Mouse (Mus musculus): ENCODE measurements around the gene Lime1.

Lime1 gene

DNA sequence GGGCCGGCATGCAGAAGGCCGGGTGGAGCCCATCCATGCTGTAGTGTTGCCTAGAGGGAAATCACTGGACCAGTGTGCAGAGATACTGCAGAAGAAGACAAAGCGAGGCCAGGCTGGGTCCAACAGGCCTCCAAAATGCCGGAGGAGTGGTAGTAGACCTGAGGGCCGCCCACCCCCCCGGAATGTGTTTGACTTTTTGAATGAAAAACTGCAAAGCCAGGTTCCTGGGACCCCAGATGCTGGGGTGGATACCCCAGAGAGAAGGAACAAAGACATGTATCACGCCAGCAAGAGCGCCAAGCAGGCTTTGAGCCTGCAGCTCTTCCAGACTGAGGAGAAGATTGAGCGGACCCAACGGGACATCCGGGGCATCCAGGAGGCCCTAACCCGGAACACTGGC lies at the start of gene Lime1:
Lime1 (plus strand) TSS at position 301 of the 400 bp plus-strand sequence.
- no peak for DNase-seq

DNA sequence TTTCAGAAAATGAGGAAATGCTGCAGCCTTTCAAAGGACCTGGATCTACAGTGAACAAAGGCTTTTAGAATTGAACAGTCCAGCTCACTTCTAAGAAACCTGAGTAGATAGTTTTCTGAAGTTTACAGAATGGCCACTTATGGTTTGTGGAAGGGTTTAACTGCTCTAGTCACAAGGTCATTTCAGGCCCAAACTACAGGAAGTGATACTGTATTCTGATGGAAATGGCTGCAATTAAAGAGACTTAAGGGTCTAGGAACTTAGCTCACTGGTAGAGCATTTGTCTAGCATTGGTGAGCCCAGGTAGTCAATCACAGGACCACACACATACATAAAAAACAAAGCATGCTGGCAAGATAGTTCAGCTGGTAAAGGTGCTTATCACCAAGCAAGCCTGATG lies 47.3 kb upstream of the Lime1 start:
- DNase-seq: no peak

DNA sequence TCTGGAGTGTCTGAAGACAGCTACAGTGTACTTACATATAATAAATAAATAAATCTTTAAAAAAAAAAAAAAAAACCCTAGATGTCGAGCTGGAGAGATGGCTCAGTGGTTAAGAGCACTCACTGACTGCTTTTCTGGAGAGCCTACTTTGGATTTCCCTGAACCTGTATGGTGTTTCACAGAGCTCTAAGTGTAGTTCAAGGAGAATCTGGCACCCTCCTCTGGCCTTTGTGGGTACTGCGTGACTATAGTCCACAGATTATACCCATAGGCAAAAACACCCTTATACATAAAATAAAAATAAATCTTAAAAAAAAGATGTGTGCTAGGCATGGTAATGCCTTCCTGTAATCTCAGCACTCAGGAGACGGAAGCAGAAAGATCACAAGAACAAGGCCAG lies 45.9 kb upstream of the Lime1 start:
- DNase-seq: peak in 1 of 2 experiments; percentile 38

GRCm38 (mm10) chr2:181340426-181340825 lies 39.5 kb upstream of the Lime1 start:
- no peak for DNase-seq

DNA sequence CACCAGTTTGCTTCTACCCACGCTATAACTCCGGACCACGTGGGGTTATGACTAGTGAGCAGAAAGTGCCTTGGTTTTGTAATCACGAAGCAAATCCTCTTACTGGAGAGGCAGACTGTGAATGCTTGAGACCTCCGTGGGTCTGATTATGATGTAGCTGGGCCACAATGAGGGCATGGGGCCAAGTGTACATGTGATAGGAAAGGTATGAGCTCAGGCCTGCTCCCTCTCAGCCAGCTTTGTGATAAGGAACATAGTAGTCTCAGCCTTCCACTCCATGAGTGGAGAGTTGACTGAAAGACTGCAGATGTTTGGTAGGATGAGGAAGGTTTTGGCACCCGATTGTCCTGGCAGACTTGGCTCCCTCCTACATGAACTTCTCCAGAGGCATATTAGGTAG lies 37.1 kb upstream of the Lime1 start:
- no peak for DNase-seq

GRCm38 (mm10) chr2:181356780-181357179 lies 23.1 kb upstream of the Lime1 start:
- DNase-seq: no peak

DNA sequence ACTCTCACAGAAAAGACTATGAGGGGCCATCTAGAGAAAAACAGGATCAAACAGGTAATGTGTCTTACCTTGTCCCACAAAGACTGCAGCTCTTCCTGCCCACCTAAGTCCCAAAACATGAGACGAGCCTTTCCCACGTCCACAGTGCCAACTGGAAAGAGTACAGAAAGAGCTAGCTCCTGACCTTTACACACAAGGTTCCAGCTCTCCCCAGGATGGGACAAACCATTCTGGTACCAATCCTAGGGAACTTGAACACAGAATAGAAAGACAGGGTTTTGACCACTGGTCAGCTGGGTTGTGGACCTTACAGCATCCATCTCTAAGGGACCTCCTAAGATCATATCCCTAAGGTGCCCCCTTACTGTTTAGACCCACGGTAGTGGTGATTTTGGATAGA lies 15.9 kb upstream of the Lime1 start:
- DNase-seq: no peak

DNA sequence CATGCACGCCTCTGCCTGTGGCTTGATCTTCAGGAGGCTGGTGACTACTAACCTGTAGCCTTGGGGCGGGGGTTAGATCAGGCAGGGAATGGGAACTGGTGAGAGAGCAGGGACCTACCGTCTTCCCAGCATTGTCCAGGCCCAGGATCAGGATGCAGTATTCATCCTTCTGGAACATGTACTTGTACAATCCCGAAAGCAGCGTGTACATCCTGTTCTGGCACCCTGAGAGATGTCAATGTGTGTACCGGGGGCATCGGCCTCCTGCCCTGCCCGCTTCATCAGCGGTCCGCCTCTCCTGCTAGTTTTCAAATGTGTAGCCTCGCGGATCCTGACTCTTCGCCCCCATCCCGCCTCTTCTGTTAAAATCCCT lies 15.4 kb upstream of the Lime1 start:
- no peak for DNase-seq

DNA sequence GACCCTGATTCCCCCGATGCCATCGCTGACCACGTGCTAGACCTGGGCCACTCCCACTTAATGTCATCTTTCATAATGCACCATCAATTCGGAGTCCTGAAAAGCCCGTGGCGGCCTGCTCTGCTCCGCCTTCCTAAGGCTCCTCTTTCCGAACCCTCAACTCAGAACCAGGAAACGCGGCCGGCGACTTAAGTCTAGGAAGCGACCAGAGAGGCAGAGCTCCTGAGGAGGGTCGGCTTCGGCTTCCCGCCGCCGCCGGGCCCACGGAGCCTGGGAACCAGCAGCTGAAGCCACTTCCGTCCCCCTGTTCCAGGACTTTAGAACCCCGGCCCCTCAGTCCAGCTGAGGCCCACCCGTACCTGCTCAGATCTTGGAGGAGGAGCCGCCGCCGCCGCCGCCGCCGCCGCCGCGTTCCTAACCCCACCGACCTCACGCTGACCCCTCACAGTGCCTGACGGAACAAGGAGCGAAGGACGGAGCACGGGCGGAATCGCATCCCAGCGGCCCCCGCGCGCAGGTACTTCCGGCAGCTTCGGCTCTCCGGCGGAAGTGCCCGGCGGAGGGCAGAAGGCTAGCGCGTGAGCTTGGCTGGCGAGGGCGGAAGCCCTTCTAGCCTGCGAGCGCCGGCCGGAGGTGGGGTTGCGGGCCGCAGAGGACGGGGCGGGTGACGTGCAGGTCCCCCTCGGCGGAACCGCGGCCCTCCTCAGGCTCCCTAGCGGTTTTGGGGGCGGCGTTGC lies 14.8 kb upstream of the Lime1 start, which contains the start of the genes Zgpat and Arfrp1:
Zgpat (plus strand) TSS at position 69 of the 737 bp plus-strand sequence.
Arfrp1 (minus strand) TSS at position 545 of the 737 bp plus-strand sequence.
- peak; percentile 78 to 80 for DNase-seq

DNA sequence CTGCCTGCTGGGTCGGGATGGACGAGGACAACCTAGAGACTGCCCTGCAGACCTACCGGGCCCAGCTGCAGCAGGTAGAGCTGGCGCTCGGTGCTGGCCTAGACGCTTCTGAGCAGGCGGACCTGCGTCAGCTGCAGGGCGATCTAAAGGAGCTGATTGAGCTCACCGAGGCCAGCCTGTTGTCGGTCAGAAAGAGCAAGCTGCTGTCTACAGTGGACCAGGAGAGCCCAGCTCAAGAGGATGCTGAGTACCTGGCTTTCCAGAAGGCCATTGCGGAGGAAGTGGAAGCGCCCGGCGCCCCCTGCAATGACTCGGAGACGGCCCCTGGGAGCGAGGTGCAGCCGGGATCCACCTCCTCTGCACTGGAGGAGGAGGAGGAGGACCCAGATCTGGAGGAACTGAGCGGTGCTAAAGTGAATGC lies 14.2 kb upstream of the Lime1 start:
- peak; percentile 21 to 32 for DNase-seq

GRCm38 (mm10) chr2:181370001-181370400 lies 9.9 kb upstream of the Lime1 start:
- DNase-seq: no peak

GRCm38 (mm10) chr2:181375787-181376186 lies 4.1 kb upstream of the Lime1 start:
- DNase-seq: no peak

DNA sequence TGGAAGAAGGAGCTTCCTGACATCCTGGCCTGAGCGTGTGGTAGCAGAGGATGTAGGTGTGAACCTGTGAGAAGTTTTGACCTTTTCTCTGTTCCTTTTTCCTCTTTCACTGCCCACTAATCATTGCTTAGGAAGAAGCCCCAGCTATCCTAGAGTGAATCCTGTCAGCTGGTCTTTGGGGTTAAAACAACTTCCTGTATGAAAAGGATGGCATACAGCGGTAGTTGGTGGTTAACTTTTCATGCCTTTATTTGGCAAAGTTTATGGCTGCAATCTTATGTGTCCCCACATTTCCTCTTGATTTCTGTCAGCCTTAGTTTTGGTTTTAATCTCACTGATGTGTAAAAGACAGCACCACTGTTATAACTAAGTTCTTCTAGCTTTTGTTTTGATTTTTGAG lies 2.6 kb upstream of the Lime1 start:
- DNase-seq: no peak

GRCm38 (mm10) chr2:181378701-181379100 lies 1.2 kb upstream of the Lime1 start:
- no peak for DNase-seq

DNA sequence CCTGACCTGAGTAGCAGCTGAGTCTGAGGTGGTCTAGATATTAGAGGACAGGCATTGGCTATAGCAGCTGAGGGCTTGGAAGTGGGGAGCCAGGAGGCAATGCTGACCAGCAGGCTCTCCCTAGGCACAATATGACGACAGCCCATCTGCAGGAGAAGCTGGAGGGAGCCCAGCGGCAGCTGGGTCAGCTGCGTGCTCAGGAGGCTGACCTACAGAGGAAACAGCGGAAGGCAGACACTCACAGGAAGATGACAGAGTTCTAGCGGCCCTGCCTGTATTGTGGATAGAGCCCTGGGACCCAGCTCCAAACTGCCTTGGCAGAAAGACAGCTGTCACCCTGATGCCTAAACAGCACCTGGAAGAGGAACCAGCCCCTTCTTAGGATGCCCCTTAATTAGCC lies 373 bp downstream of the Lime1 start:
- DNase-seq: no peak

DNA sequence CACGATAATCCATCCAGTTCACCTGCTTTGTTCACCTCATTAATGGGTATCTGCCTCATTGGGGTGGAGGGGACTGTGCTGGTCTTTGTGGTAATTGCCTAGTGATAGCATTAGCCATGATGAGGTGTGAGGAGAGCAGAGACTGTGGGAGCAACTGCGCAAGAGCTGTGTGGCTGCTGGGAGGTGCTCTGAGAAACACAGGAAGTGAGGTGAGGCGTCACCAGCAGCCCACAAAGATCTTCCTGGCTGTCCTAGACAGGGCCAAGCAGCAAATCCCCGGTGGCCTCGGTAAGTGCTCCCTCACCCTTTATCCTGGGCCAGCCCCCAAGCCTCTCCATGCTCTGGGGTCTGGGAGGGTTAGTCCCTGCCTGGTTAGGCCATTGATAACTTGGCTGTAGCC lies 1.2 kb downstream of the Lime1 start:
- peak in 1 of 2 experiments; percentile 29 for DNase-seq

DNA sequence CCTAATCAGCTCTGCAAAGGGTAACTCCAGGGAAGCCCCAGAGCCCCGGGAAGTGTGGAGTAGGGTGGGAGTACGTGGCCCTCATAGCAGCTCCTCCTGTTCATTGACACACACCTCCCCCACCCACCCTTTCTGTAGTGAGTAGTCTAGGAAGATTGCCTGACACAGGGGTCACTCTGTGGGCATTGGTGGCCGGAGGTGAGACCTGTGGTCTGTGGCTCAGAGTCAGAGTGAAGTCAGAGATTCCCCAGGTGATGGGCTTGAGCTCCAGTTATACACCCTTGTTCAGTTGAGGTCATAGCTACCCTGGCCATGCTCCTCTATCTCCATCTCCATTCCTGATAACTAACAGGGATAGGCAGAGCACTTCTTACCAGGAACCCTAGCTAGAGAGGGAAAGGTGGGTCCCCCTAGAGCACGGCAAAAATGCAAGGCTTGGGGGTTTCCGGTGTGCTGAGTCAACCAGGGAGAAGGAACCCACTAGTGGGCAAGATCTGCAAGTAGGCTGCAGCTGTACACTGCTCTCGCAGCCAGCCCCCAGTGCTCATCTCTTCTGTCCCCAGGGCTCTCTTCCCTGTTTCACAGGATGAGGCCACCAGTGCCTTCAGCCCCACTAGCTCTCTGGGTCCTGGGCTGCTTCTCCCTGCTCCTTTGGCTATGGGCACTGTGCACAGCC lies 1.9 kb downstream of the Lime1 start:
- no peak for DNase-seq

- DNase-seq: no peak
Observed at GRCm38 (mm10) chr2:181384463-181384862, 4.6 kb downstream of the Lime1 start.

DNA sequence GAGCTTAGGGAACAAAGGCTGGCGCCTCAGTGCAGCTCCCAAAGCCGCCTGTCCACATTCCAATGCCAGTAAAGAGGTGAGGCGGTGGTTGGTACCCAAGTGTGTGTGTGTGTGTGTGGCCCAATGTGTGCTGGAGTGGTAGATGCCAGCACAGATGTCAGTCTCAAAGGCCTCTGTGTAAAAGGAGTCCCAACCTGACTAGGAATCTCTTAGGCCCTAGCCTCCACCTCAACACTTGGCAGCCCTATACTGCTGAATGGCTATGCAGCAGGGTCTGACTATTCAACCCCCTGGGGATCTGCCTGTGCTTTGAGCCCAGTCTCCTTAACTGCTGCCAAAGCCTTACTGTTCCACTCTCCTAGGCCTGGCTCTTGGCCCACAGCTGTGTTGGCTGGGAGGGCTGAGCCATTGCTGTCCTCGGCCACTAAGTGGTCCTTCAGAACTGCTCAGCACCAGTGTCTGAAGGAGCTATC lies 5.1 kb downstream of the Lime1 start:
- no peak for DNase-seq

DNA sequence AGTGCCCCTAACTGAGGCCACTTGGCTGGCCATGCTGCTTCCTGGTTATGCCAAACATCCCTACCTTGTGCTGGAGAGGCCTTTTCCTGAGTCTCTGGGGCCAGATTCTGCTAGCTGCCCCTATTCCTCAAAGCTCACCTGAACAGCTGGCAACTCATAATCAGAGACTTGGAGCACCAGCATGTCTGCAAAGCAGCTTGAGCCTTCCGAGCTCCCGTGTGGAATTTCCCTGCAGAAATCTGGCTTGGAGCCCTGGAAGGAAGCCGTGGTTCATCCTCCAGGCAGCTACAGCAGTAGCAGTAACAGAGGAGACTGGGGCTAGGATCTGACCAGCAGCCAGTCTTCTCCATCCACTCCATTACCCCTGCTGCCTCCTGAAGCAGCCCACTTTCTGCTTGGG lies 6.0 kb downstream of the Lime1 start:
- no peak for DNase-seq

- no peak for DNase-seq
Observed at GRCm38 (mm10) chr2:181386663-181387210, 6.9 kb downstream of the Lime1 start.

DNA sequence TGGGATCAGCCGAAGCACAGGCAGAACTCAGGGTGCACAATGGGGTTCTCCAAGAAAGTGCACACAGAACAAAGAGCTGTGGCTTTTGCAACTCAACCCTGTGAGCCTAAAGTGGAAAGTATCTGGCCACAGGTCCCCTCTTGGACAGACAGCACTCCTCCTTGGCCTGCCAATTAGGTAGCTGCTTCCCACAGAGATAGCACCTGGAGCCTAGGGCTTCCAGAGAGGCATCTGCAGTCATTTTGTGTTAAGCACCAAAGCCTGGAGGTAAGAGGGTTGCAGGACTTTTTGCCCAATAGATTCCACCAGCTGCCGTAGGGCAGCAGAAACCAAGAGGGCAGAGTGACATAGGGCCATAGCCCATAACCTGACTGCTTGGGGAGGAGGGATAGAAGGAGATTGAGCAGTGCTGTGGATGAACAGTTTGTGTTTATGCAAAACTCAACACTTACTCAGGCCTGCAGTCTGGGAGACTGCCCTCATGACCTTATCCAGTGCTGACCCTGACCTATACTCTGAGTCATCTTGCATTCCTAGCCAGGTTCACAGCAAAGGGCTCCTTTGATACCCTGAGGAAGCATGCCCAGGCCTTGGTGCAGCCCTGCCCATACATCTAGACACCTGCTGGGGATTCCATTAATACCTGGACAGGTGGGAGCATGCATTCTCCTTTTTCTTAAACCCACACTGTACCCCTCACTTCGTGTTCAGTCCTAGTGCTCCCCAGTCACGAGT lies 10.4 kb downstream of the Lime1 start:
- no peak for DNase-seq

DNA sequence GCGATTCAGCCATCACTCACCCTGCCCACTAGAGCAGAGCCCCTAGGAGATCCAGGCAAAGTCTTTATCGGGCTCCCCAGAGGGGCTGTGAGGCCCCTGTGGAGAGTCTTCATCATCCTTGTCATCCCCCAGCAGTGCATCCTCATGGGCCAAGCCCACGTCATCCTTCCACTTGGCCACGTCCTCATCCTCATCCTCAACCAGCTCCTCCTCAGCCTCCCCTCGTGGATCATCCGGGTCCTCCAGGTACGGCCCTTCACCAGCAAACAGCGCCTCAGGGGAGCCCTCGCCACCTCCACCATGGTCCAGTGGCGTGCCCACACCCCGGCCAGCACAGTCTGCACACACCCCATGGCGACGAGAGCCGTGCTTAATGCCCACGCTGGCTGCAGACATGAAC lies 11.1 kb downstream of the Lime1 start:
- DNase-seq: no peak
